17 mouse cellular contexts compared by ENCODE assay signal in the genomic region with DNA sequence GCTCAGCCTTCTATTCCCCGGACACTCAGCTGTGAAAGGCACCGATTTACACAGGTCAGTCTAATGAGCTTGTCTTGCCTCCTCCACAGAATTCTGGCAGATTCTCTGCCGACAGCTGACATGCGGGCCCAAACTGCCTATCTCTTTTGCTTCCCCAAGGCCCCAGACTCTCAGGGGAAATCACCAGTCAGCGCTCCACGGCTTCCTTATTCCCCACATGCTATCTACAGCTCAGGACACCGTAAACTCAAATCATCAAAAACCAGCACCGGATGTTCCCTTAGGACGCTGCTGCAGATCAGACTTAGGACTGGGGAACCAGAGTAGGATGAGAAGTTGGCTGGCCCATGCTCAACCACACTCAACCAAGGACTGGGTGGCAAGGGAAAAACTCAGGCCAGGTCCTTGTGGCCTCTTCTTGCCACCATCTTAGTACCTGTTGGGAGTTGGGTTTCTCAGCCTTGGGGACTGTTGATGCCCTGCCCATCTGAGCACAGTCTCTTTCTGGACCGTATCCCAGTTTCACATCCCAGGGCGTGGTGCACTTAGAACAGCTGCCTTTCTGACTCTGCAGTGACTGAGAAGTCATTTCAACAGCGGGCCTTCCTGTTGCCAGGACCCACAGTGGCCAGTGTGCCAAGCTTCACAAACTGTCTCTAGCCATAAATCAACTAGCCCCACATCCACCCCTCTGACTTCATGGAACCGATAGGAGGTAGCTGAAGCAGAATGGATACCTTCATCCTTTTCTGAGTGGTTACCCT. TPM values are rescaled to one million over a fixed set of nuclear protein-coding genes. Genes with fewer than 3 reads are reported as not detected.
DNase-seq lines count a peak whose midpoint lies in the region; ATAC-seq and TF ChIP-seq lines count a peak whose summit lies in the region.
"Had no signal": no experiment of that assay in that cellular context is flagged by ENCODE, and none has a peak within 500 bp of the region (broad histone marks: within the 10 kb centered on the region; RNA-seq: fewer than 3 reads in every experiment).

No protein-coding gene starts in this region.

- no peak for TF ChIP-seq CTCF in lung, postnatal 0 days (IDR thresholded peaks at IDR 0.05)
- TF ChIP-seq CTCF in gastrocnemius, adult 2 months (IDR thresholded peaks at IDR 0.05), result no peak
- no peak for TF ChIP-seq CTCF in intestine, postnatal 0 days (IDR thresholded peaks at IDR 0.05; ENCODE audit: low read depth)

- peak; percentile 36; the same call in 1 of the 2 replicates for ATAC-seq in lung, embryonic 16.5 days (ENCODE audit: low read depth)
- no peak for ATAC-seq in lung, postnatal 0 days
- ATAC-seq in monocyte, adult 5-6 weeks (replicated peaks; ENCODE audit: insufficient number of reproducible peaks, low FRiP score, low TSS enrichment, poor library complexity, severe bottlenecking), result peak; percentile 73
- no peak for ATAC-seq in intestine, postnatal 0 days
- ATAC-seq: forebrain, embryonic 13.5 days; hindbrain, postnatal 0 days had no signal

- H3K4me3 ChIP-seq in lung, embryonic 16.5 days (ENCODE audit: low read length), result no peak overlapping the region
- H3K4me3 ChIP-seq in lung, postnatal 0 days (ENCODE audit: low read depth, low read length), result no peak overlapping the region
- no peak overlapping the region for H3K4me3 ChIP-seq in gastrocnemius, adult 2 months
- H3K4me3 ChIP-seq in intestine, postnatal 0 days (ENCODE audit: low read depth, low read length), result no peak overlapping the region
- H3K4me3 ChIP-seq: forebrain, embryonic 13.5 days; midbrain, embryonic 10.5 days had no signal

- H3K4me1 ChIP-seq in lung, embryonic 16.5 days (replicated peaks; ENCODE audit: control insufficient read depth, insufficient read depth, low read length), result no peaks in the 10 kb centered on the region
- no peaks in the 10 kb centered on the region for H3K4me1 ChIP-seq in lung, postnatal 0 days (ENCODE audit: insufficient read depth, low read depth, low read length)
- no peaks in the 10 kb centered on the region for H3K4me1 ChIP-seq in intestine, postnatal 0 days (replicated peaks; ENCODE audit: control insufficient read depth, insufficient read depth, low read length)
- H3K4me1 ChIP-seq: forebrain, embryonic 13.5 days had no signal

- intact Hi-C loops in gastrocnemius, adult 2 months (cut with DNase I), result no loop called here

- no peak for DNase-seq in lung, postnatal 0 days (ENCODE audit: low spot score)
- DNase-seq in gastrocnemius, adult 2 months, result peak; percentile 66
- peak; percentile 60 to 62 for DNase-seq in heart, adult 9 months (ENCODE audit: low spot score in 2 of 2)
- no peak for DNase-seq in cerebellum, postnatal 10 days
- no peak for DNase-seq in kidney, postnatal 4 days
- DNase-seq: cerebellum, adult 8-10 months; kidney, adult 18-20 months; kidney, postnatal 10 days; left cerebral cortex, postnatal 4 days; lung, adult 2 months; right cerebral cortex, adult 18-20 months had no signal

- no peak overlapping the region for H3K4me2 ChIP-seq in lung, embryonic 16.5 days (ENCODE audit: low read depth, low read length)
- H3K4me2 ChIP-seq in lung, postnatal 0 days (replicated peaks; ENCODE audit: low read depth, low read length), result no peak overlapping the region
- no peak overlapping the region for H3K4me2 ChIP-seq in intestine, postnatal 0 days (replicated peaks; ENCODE audit: low read depth)
- H3K4me2 ChIP-seq: forebrain, embryonic 13.5 days had no signal

- no peaks in the 10 kb centered on the region for H3K27me3 ChIP-seq in lung, embryonic 16.5 days (ENCODE audit: control insufficient read depth, insufficient read depth, low read depth, low read length)
- no peaks in the 10 kb centered on the region for H3K27me3 ChIP-seq in lung, postnatal 0 days (replicated peaks; ENCODE audit: insufficient read depth, low read length)
- H3K27me3 ChIP-seq in intestine, postnatal 0 days (replicated peaks; ENCODE audit: control insufficient read depth, insufficient read depth, low read length), result no peaks in the 10 kb centered on the region
- H3K27me3 ChIP-seq: forebrain, embryonic 13.5 days had no signal

- no peak overlapping the region for H3K9ac ChIP-seq in lung, embryonic 16.5 days (ENCODE audit: low read length)
- H3K9ac ChIP-seq in lung, postnatal 0 days (replicated peaks; ENCODE audit: low read depth), result no peak overlapping the region
- H3K9ac ChIP-seq in intestine, postnatal 0 days (ENCODE audit: low read depth, low read length), result no peak overlapping the region
- H3K9ac ChIP-seq: forebrain, embryonic 13.5 days had no signal

- H3K9me3 ChIP-seq in lung, embryonic 16.5 days (ENCODE audit: control insufficient read depth, low read length), result no peaks in the 10 kb centered on the region
- H3K9me3 ChIP-seq in lung, postnatal 0 days (ENCODE audit: low read length), result no peaks in the 10 kb centered on the region
- H3K9me3 ChIP-seq in intestine, postnatal 0 days (ENCODE audit: control insufficient read depth), result no peaks in the 10 kb centered on the region
- H3K9me3 ChIP-seq: forebrain, embryonic 13.5 days; midbrain, embryonic 10.5 days had no signal

- no peaks in the 10 kb centered on the region for H3K36me3 ChIP-seq in lung, embryonic 16.5 days (ENCODE audit: control insufficient read depth, insufficient read depth, low read length)
- H3K36me3 ChIP-seq in lung, postnatal 0 days (ENCODE audit: insufficient read depth, low read length), result no peaks in the 10 kb centered on the region
- no peaks in the 10 kb centered on the region for H3K36me3 ChIP-seq in intestine, postnatal 0 days (ENCODE audit: control insufficient read depth, insufficient read depth)
- H3K36me3 ChIP-seq: midbrain, embryonic 10.5 days had no signal

- WGBS in lung, embryonic 16.5 days, result 82% methylated on average over 13 of the region's 13 CpGs
- WGBS in lung, postnatal 0 days, result 83% methylated on average over 13 of the region's 13 CpGs
- 90% methylated on average over 13 of the region's 13 CpGs for WGBS in intestine, postnatal 0 days

- no peak for TF ChIP-seq EP300 in lung, postnatal 0 days (IDR thresholded peaks at IDR 0.05)

- no peak overlapping the region for H3K27ac ChIP-seq in lung, embryonic 16.5 days (ENCODE audit: low read length)
- no peak overlapping the region for H3K27ac ChIP-seq in lung, postnatal 0 days (ENCODE audit: low read length)
- H3K27ac ChIP-seq in gastrocnemius, adult 2 months, result peak overlapping the region; percentile 73
- no peak overlapping the region for H3K27ac ChIP-seq in intestine, postnatal 0 days (ENCODE audit: low read depth, low read length)
- H3K27ac ChIP-seq: forebrain, embryonic 13.5 days; hindbrain, postnatal 0 days; midbrain, embryonic 10.5 days had no signal

RNA-seq across cellular contexts. Expression of gene Smim20, which starts 47.7 kb away (rescaled TPM):
- 86.5 and 92.7 TPM in 2 replicates for polyA plus RNA-seq in lung, embryonic 16.5 days (2015; fragmentation: Nextera tagmentation; extraction: Ambion mirVana)
- 85.6 and 88.2 TPM in 2 replicates for polyA plus RNA-seq in lung, postnatal 0 days (2015; fragmentation: Nextera tagmentation; extraction: Ambion mirVana)
- total RNA-seq in gastrocnemius, adult 2 months (2021), result 10 to 100 TPM; 55.5 to 67.5 TPM
- 44.4 to 59.6 TPM (median 47.2 TPM) in 3 replicates for total RNA-seq in monocyte, adult 5-6 weeks (2017)
- polyA plus RNA-seq in intestine, postnatal 0 days (2015; fragmentation: Nextera tagmentation; extraction: Ambion mirVana), result 160 and 162 TPM in 2 replicates

Comparison
In these comparisons a context has a peak if more than half of its experiments do, and no peak if none do; other contexts are left out.
1. ATAC-seq: peak in lung, embryonic 16.5 days (single experiment) and monocyte, adult 5-6 weeks (single experiment); none in lung, postnatal 0 days (single experiment) and intestine, postnatal 0 days (single experiment).
2. DNase-seq: peak in gastrocnemius, adult 2 months (single experiment) and heart, adult 9 months (2 of 2); none in lung, postnatal 0 days (single experiment), cerebellum, postnatal 10 days (0 of 2) and kidney, postnatal 4 days (0 of 2).